8 mouse cellular contexts compared by ENCODE assay signal in genomic region chr17:8871997-8872593, GRCm38 (mm10).
DNase-seq lines count a peak whose midpoint lies in the region; ATAC-seq lines count a peak whose summit lies in the region.

No protein-coding gene starts in this region.

- H3K4me3 ChIP-seq in midbrain, embryonic 13.5 days (replicated peaks) = no peak overlapping the region
- no peak overlapping the region for H3K4me3 ChIP-seq in midbrain, embryonic 14.5 days (replicated peaks; ENCODE audit: low read depth, low read length)
- no peak overlapping the region for H3K4me3 ChIP-seq in forebrain, embryonic 15.5 days
- peak overlapping the region; percentile 1; the same call in 1 of the 2 replicates for H3K4me3 ChIP-seq in lung, embryonic 16.5 days (ENCODE audit: low read length)

- ATAC-seq in midbrain, embryonic 13.5 days = peak; percentile 69
- ATAC-seq in midbrain, embryonic 14.5 days (ENCODE audit: low FRiP score, low TSS enrichment) = no peak
- peak; percentile 30; the same call in 1 of the 2 replicates for ATAC-seq in forebrain, embryonic 15.5 days (replicated peaks)
- peak; percentile 79 for ATAC-seq in lung, embryonic 16.5 days (ENCODE audit: low read depth)
- ATAC-seq in erythroblast, adult 5-6 weeks (replicated peaks; ENCODE audit: low FRiP score, poor library complexity, severe bottlenecking) = no peak

- no peak overlapping the region for H3K9ac ChIP-seq in midbrain, embryonic 13.5 days (replicated peaks)
- no peak overlapping the region for H3K9ac ChIP-seq in midbrain, embryonic 14.5 days (replicated peaks; ENCODE audit: low read length)
- H3K9ac ChIP-seq in forebrain, embryonic 15.5 days (replicated peaks) = no peak overlapping the region
- H3K9ac ChIP-seq in lung, embryonic 16.5 days (ENCODE audit: low read length) = peak overlapping the region; percentile 17; the same call in 1 of the 2 replicates

- peak overlapping the region; percentile 54 for H3K27ac ChIP-seq in midbrain, embryonic 13.5 days
- H3K27ac ChIP-seq in midbrain, embryonic 14.5 days (replicated peaks; ENCODE audit: low read depth, low read length) = no peak overlapping the region
- H3K27ac ChIP-seq in forebrain, embryonic 15.5 days (replicated peaks) = peak overlapping the region; percentile 46
- no peak overlapping the region for H3K27ac ChIP-seq in lung, embryonic 16.5 days (ENCODE audit: low read length)

- no peak for DNase-seq in midbrain, embryonic 14.5 days
- peak; percentile 29 for DNase-seq in induced T-regulatory cell, adult 2 months (ENCODE audit: low read depth)
- DNase-seq in spleen, postnatal 14 days (ENCODE audit: low spot score in 2 of 2) = no peak
- no peak for DNase-seq in left cerebral cortex, adult 18-20 months (ENCODE audit: low spot score in 2 of 2)

- 0 out of 2 replicates have a peak overlapping the region, but pooled peaks have one; percentile 0 for H3K4me2 ChIP-seq in midbrain, embryonic 13.5 days (replicated peaks)
- no peak overlapping the region for H3K4me2 ChIP-seq in midbrain, embryonic 14.5 days (ENCODE audit: low read length)
- no peak overlapping the region for H3K4me2 ChIP-seq in forebrain, embryonic 15.5 days (replicated peaks)
- H3K4me2 ChIP-seq in lung, embryonic 16.5 days (ENCODE audit: low read depth, low read length) = peak overlapping the region; percentile 30

- WGBS in midbrain, embryonic 13.5 days = 51% methylated on average over 12 of the region's 12 CpGs
- 56% methylated on average over 12 of the region's 12 CpGs for WGBS in midbrain, embryonic 14.5 days
- WGBS in forebrain, embryonic 15.5 days = 46% methylated on average over 12 of the region's 12 CpGs
- WGBS in lung, embryonic 16.5 days = 10% methylated on average over 12 of the region's 12 CpGs

- no peaks in the 10 kb centered on the region for H3K27me3 ChIP-seq in midbrain, embryonic 13.5 days
- H3K27me3 ChIP-seq in midbrain, embryonic 14.5 days (ENCODE audit: control insufficient read depth, insufficient read depth, low read length) = no peaks in the 10 kb centered on the region
- H3K27me3 ChIP-seq in forebrain, embryonic 15.5 days = no peaks in the 10 kb centered on the region
- no peaks in the 10 kb centered on the region for H3K27me3 ChIP-seq in lung, embryonic 16.5 days (ENCODE audit: control insufficient read depth, insufficient read depth, low read depth, low read length)

- no peaks in the 10 kb centered on the region for H3K36me3 ChIP-seq in midbrain, embryonic 13.5 days
- H3K36me3 ChIP-seq in midbrain, embryonic 14.5 days (ENCODE audit: control insufficient read depth, insufficient read depth, low read length) = no peaks in the 10 kb centered on the region
- H3K36me3 ChIP-seq in forebrain, embryonic 15.5 days = 0 out of 2 replicates have a peak, but pooled peaks cover 3% of the 10 kb centered on the region
- H3K36me3 ChIP-seq in lung, embryonic 16.5 days (ENCODE audit: control insufficient read depth, insufficient read depth, low read length) = no peaks in the 10 kb centered on the region

- H3K4me1 ChIP-seq in midbrain, embryonic 13.5 days (replicated peaks) = peaks cover 21% of the 10 kb centered on the region
- peaks cover 6% of the 10 kb centered on the region; the same call in 1 of the 2 replicates for H3K4me1 ChIP-seq in midbrain, embryonic 14.5 days (ENCODE audit: control insufficient read depth, insufficient read depth, low read length)
- H3K4me1 ChIP-seq in forebrain, embryonic 15.5 days = peaks cover 17% of the 10 kb centered on the region
- H3K4me1 ChIP-seq in lung, embryonic 16.5 days (replicated peaks; ENCODE audit: control insufficient read depth, insufficient read depth, low read length) = peaks cover 10% of the 10 kb centered on the region

- H3K9me3 ChIP-seq in midbrain, embryonic 13.5 days = no peaks in the 10 kb centered on the region
- H3K9me3 ChIP-seq in midbrain, embryonic 14.5 days (ENCODE audit: control insufficient read depth, low read length) = no peaks in the 10 kb centered on the region
- H3K9me3 ChIP-seq in forebrain, embryonic 15.5 days = no peaks in the 10 kb centered on the region
- no peaks in the 10 kb centered on the region for H3K9me3 ChIP-seq in lung, embryonic 16.5 days (ENCODE audit: control insufficient read depth, low read length)

Comparison
In these comparisons a context has a peak if more than half of its experiments do, and no peak if none do; other contexts are left out.
1. ATAC-seq: peak in midbrain, embryonic 13.5 days (single experiment), forebrain, embryonic 15.5 days (single experiment) and lung, embryonic 16.5 days (single experiment); none in midbrain, embryonic 14.5 days (single experiment) and erythroblast, adult 5-6 weeks (single experiment).
2. H3K27ac ChIP-seq: peak in midbrain, embryonic 13.5 days (single experiment) and forebrain, embryonic 15.5 days (single experiment); none in midbrain, embryonic 14.5 days (single experiment) and lung, embryonic 16.5 days (single experiment).
3. H3K4me2 ChIP-seq: peak in midbrain, embryonic 13.5 days (single experiment) and lung, embryonic 16.5 days (single experiment); none in midbrain, embryonic 14.5 days (single experiment) and forebrain, embryonic 15.5 days (single experiment).